Mouse (Mus musculus) olfactory bulb, adult 2 months (tissue): ENCODE results near the gene Klf2.

Experiments
- CTCF ChIP-seq: fragments of 200-500 bp; IDR thresholded peaks from 2 replicates; pipeline ENCODE4 v1.5.1; 2012; ENCODE audit warnings: low read depth, mild to moderate bottlenecking, low read length, moderate library complexity; ENCODE audit not compliant: insufficient read depth
- POLR2A ChIP-seq: fragments of 200-500 bp; IDR thresholded peaks from 2 replicates; pipeline ENCODE4 v1.6.1; 2012; ENCODE audit warnings: mild to moderate bottlenecking, low read depth, low read length, moderate library complexity; ENCODE audit not compliant: insufficient read depth

- TF ChIP-seq CTCF (no peak), POLR2A (no peak)
Observed at GRCm38 (mm10) chr8:72360162-72360561, 41.3 kb downstream of the Klf2 start.
